Mouse (Mus musculus): ENCODE results near the gene Kalrn.
A peak's percentile ranks its signal among the peaks of the same experiment; 100 is the strongest.

Kalrn gene

DNA sequence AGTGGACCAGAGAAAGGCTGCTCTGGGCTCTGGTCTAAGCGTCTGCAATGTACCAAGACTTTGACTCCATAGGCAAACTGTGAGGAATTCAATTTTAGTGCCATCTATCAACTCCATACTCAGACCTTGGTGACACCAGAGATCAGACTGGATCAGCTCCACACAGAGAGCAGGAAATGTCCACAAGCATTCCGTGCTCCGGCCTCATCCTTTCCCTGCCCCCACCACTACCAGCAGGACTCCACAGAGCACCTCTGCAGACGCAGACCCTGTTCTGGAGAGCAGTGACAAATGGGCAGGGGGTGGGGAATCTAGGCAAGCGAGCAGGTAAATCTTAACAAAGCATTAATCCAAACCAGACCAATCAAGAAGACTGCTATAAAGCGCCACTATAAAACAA lies 15.4 kb downstream of the Kalrn start:
- no peak for DNase-seq (ENCODE audit: low read depth, low spot score)

DNA sequence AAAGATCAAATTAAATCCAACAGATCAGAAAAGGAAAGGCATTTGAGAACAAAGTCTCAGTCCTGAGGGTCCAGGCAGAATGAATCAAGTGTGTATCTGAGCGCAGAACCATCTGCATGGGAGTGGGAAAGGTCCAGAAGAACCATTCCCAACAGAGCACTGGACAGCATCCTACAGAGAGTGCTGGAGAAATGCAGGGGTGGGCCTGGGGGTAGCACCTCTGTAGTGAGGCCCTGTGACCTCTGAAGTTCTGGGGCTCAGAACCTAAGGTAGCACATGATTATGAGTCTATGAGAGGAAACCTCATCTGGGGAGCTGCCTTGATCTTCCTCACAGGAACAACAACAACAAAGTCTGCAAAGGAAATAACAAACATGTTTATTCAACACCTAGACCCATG lies 20.6 kb downstream of the Kalrn start:
- DNase-seq (ENCODE audit: low read depth, low spot score), result no peak

- no peak for DNase-seq (ENCODE audit: low read depth, low spot score)
Observed at GRCm38 (mm10) chr16:34549470-34549999, 23.8 kb downstream of the Kalrn start.

GRCm38 (mm10) chr16:34546805-34547509 lies 26.4 kb downstream of the Kalrn start:
- DNase-seq (ENCODE audit: low read depth, low spot score), result no peak

GRCm38 (mm10) chr16:34543754-34544153 lies 29.6 kb downstream of the Kalrn start:
- no peak for DNase-seq (ENCODE audit: low read depth, low spot score)

- no peak for DNase-seq (ENCODE audit: low read depth, low spot score)
Observed at GRCm38 (mm10) chr16:34542341-34542740, 31.0 kb downstream of the Kalrn start.

DNA sequence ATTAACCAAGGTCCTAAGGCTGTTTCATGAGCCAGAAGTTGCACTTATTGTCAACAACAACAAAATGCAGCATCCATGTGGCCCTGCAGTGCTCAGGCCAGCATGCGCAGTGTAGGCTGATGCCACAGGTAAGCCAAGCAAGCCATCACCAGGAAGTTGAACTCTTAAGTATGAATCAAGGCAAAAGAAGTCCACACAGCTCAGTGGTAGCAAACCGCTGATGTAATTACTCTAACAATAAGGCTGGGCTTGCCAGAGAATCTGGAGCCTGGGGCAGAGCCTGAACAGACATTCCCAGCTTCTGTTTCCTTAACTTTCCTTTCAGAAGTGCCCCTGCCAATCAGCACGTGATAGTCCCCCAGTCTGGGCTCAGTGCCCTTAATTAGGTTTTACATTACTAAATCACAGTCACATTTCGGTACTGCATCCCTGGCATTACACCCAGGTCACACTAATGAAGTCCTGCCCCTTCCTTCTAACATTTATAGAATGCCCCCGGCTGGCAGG lies 34.6 kb downstream of the Kalrn start:
- no peak for DNase-seq (ENCODE audit: low read depth, low spot score)

DNA sequence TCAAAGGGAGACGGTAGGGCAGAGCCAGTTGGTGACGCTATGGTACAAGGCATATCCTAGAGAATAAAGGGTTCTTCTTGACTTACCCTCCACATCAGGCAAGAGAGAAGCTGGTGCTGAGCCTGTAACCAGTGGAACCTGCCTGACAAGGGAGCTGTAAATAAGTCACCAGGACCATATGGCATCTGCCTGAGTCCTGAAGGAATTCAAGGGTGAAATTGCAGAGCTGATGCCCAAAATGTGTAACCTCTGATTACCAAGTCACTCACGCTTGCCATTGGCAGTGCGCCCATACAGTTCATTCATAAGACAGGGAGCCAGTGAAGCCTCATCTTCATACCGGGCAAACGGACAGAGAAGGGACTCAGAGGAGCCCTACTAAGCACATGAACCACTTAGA lies 37.0 kb downstream of the Kalrn start:
- no peak for DNase-seq (ENCODE audit: low read depth, low spot score)

DNA sequence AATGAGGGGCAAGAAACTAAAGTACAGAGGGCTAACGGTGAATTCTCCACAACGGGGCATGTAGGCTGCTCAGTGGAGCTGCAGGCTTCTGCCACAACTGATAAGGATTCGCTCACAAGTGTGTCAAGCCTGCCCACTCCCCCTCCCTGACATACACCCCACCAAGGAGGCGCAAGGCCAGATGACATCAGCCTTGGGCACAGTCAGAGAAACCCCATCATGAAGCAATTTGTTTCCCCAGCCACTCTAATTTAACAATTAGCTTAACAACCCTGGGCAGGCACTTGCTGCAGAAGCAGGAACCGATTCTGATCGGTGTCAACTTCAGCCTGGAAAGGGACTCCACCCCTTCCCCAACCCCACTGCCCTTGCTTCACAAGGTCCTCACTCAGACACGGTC lies 38.2 kb downstream of the Kalrn start:
- no peak for DNase-seq (ENCODE audit: low read depth, low spot score)

DNA sequence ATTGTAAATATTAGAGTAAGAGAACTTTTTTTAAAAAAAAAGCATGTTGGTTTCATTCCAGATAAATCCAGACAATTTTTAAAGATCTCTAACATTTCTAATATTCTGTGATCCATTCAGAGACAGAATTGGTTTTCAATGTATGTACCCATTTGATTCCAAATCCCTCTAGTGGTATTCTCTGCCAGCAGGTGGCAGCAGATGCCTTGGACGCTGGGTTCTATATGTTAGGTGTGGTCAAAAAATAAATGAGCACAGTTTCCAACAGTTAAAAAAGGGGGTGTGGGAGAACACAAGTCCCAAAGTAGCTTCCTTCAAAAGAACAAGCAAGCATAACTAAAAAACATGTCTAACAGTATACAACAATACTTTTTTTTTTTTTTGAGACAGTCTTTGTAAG lies 41.8 kb downstream of the Kalrn start:
- DNase-seq (ENCODE audit: low read depth, low spot score), result no peak

GRCm38 (mm10) chr16:34530029-34530428 lies 43.3 kb downstream of the Kalrn start:
- no peak for DNase-seq (ENCODE audit: low read depth, low spot score)

DNA sequence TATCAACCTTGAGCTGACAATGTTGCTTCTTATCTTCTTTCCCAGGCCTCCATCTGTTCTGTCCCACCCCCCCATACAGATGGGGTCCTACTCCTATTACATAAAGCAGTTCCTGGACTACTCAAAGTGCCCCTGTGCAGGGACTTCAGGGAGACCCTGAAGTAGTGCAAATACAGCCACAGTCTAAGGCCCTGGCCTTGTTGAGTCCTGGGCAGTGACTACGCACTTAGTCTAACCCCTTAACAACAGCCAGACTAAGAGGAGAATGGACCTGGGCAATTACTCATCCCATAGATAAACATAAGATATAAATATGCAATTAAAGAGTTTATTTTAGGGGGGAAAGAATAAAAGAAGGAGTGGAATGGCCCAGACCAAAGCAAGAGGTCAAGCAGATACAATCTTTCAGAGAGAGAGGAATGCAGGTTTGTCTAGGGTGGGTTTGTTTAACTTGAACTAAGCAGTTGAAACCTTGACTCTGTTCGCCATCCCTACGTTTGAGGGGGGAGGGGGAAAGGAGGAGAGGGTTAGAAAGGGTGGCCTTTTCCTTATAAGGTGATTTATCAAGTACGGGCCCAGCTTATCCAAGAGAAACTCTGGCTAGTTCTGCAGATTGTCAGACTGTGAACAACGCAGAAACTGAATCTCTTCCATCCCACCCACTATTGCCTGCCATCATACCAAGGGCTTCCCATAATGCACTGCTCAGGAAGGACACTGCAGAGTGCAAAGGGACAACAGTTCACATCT lies 44.9 kb downstream of the Kalrn start:
- no peak for DNase-seq (ENCODE audit: low read depth, low spot score)

GRCm38 (mm10) chr16:34526378-34526777 lies 47.0 kb downstream of the Kalrn start:
- DNase-seq (ENCODE audit: low read depth, low spot score), result peak; percentile 44

GRCm38 (mm10) chr16:34525866-34526265 lies 47.5 kb downstream of the Kalrn start:
- no peak for DNase-seq (ENCODE audit: low read depth, low spot score)

- no peak for DNase-seq (ENCODE audit: low read depth, low spot score)
Observed at GRCm38 (mm10) chr16:34525205-34525604, 48.1 kb downstream of the Kalrn start.

DNA sequence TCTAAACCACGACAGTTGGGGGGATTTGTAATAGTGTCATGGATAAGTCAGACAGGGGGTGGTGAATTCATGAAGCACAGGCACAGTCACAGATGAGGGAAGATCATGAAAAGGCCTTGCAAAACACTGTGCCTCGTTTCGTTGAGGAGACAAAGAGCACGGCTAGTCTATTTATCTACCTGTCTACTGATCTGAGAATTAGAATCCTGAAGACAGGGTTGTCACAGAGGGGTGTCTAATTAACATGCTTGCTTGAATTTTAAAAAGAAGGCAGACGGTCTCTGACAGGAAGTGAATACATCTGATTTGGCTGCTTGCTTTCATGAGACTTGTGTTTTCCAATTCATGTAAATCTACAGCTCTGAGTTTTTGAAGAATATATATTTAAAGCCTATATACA lies 52.3 kb downstream of the Kalrn start:
- no peak for DNase-seq (ENCODE audit: low read depth, low spot score)

GRCm38 (mm10) chr16:34516891-34517398 lies 56.4 kb downstream of the Kalrn start:
- DNase-seq (ENCODE audit: low read depth, low spot score), result no peak

DNA sequence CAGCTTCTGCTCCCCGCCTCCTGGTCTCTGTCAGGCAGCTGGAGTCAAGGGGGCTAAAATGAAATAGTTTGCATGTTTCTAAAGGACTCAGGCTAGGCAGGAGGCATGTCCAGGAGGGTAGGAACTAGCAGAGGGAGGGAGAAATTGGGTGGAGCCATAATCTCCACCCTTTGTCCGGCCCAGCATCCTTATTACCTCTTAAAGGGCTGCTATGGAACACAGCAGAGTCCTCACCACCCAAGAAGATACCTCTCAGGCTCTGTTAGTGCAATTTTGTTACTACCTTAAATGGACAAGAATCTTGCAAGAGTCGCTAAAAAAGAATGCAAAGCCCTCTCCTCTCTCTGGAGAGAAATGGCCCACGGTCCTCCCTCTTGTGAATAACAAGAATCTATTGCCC lies 57.8 kb downstream of the Kalrn start:
- no peak for DNase-seq (ENCODE audit: low read depth, low spot score)

GRCm38 (mm10) chr16:34513956-34514593 lies 59.3 kb downstream of the Kalrn start:
- DNase-seq (ENCODE audit: low read depth, low spot score), result no peak

DNA sequence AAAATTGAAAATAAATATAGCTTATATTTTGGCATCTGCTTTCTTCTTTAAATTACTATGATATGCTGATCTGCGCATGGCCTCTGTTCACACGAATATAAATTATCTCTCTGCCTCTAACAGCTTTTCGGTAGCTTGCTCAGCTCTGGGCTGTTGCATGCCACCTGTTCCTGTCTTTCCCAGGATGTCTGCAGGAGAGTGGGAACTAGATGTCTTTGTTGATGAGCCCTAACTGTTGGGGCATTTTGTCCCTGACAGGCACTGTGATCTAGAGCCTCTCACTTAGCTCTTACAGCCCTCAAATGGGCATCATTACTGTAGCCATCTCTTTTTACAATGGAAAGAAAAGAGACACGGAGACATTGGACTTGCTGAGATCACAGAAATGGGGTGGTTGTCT lies 61.0 kb downstream of the Kalrn start:
- no peak for DNase-seq (ENCODE audit: low read depth, low spot score)

DNA sequence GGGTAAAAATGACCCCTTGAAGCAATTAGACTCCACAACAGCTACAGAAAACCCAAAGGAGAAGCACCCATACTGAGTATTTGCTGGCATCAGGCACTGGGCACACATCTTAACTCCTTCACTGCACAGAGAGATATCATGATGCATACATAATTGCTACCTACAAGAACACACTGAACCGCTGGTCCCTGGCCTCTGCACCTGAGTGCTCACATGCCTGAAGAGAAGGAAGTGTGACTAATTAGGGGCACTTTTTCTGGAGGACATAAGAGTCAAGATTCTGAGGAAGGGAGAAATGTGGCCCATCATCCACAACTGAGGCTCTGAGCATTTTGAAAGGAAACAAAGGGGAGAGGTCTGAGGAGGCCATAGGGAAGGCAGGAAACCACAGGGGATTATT lies 65.2 kb downstream of the Kalrn start:
- no peak for DNase-seq (ENCODE audit: low read depth, low spot score)

GRCm38 (mm10) chr16:34506048-34506447 lies 67.3 kb downstream of the Kalrn start:
- no peak for DNase-seq (ENCODE audit: low read depth, low spot score)
